Mouse (Mus musculus): ENCODE data around the gene Man2a2. TPM values are rescaled to one million over a fixed set of nuclear protein-coding genes. Genes with fewer than 3 reads are reported as not detected.

Gene Man2a2
- polyA plus RNA-seq, 1 experiment from 2014 or later, result 24.0 TPM

- no peaks in the 10 kb centered on the region for H3K4me1 ChIP-seq (replicated peaks; ENCODE audit: control insufficient read depth, insufficient read depth, low read length)
- no peaks in the 10 kb centered on the region for H3K27me3 ChIP-seq (replicated peaks; ENCODE audit: control insufficient read depth, insufficient read depth, low read length)
- no peak overlapping the region for H3K4me3 ChIP-seq (replicated peaks; ENCODE audit: low read length)
- no peak for ATAC-seq
- no peak overlapping the region for H3K9ac ChIP-seq (replicated peaks; ENCODE audit: low read depth, low read length)
- no peak overlapping the region for H3K4me2 ChIP-seq (ENCODE audit: low read length)
- H3K9me3 ChIP-seq (ENCODE audit: control insufficient read depth, low read length), result no peaks in the 10 kb centered on the region
- WGBS, result 71% methylated on average over 2 of the region's 2 CpGs
- no peak overlapping the region for H3K27ac ChIP-seq (ENCODE audit: low read length)
- peaks cover 22% of the 10 kb centered on the region for H3K36me3 ChIP-seq (ENCODE audit: control insufficient read depth, insufficient read depth)
Measured at GRCm38 (mm10) chr7:80350808-80351207, 20.4 kb downstream of the Man2a2 start.

- Histone ChIP-seq H3K4me1 (replicated peaks; ENCODE audit: control insufficient read depth, insufficient read depth, low read length) (peaks cover 7% of the 10 kb centered on the region), H3K9ac (replicated peaks; ENCODE audit: low read depth, low read length) (no peak overlapping the region), H3K36me3 (ENCODE audit: control insufficient read depth, insufficient read depth) (peaks cover 16% of the 10 kb centered on the region), H3K9me3 (ENCODE audit: control insufficient read depth, low read length) (no peaks in the 10 kb centered on the region), H3K27me3 (replicated peaks; ENCODE audit: control insufficient read depth, insufficient read depth, low read length) (no peaks in the 10 kb centered on the region), H3K4me2 (ENCODE audit: low read length) (no peak overlapping the region), H3K27ac (ENCODE audit: low read length) (no peak overlapping the region), H3K4me3 (replicated peaks; ENCODE audit: low read length) (no peak overlapping the region)
- ATAC-seq, result no peak
- WGBS, result 63% methylated on average over 13 of the region's 13 CpGs
Measured at GRCm38 (mm10) chr7:80347670-80348586, 23.2 kb downstream of the Man2a2 start.

- no peak for ATAC-seq
- H3K4me2 ChIP-seq (ENCODE audit: low read length), result no peak overlapping the region
- H3K4me1 ChIP-seq (replicated peaks; ENCODE audit: control insufficient read depth, insufficient read depth, low read length), result peaks cover 13% of the 10 kb centered on the region
- no peaks in the 10 kb centered on the region for H3K9me3 ChIP-seq (ENCODE audit: control insufficient read depth, low read length)
- no peak overlapping the region for H3K4me3 ChIP-seq (replicated peaks; ENCODE audit: low read length)
- no peak overlapping the region for H3K9ac ChIP-seq (replicated peaks; ENCODE audit: low read depth, low read length)
- WGBS, result 88% methylated on average over 5 of the region's 5 CpGs
- H3K27me3 ChIP-seq (replicated peaks; ENCODE audit: control insufficient read depth, insufficient read depth, low read length), result no peaks in the 10 kb centered on the region
- H3K36me3 ChIP-seq (ENCODE audit: control insufficient read depth, insufficient read depth), result peaks cover 10% of the 10 kb centered on the region
- no peak overlapping the region for H3K27ac ChIP-seq (ENCODE audit: low read length)
Measured at GRCm38 (mm10) chr7:80346830-80347229, 24.3 kb downstream of the Man2a2 start.

GRCm38 (mm10) chr7:80346173-80346572 is 25.0 kb downstream of the Man2a2 start:
- WGBS, result 94% methylated on average over 9 of the region's 9 CpGs
- ATAC-seq, result no peak
- no peak overlapping the region for H3K9ac ChIP-seq (replicated peaks; ENCODE audit: low read depth, low read length)

GRCm38 (mm10) chr7:80343270-80344018 is 27.7 kb downstream of the Man2a2 start:
- Histone ChIP-seq H3K27me3 (replicated peaks; ENCODE audit: control insufficient read depth, insufficient read depth, low read length) (no peaks in the 10 kb centered on the region), H3K36me3 (ENCODE audit: control insufficient read depth, insufficient read depth) (no peaks in the 10 kb centered on the region), H3K27ac (ENCODE audit: low read length) (peak overlapping the region; percentile 73), H3K9ac (replicated peaks; ENCODE audit: low read depth, low read length) (peak overlapping the region; percentile 72), H3K4me3 (replicated peaks; ENCODE audit: low read length) (peak overlapping the region; percentile 52), H3K4me2 (ENCODE audit: low read length) (peak overlapping the region; percentile 79), H3K4me1 (replicated peaks; ENCODE audit: control insufficient read depth, insufficient read depth, low read length) (peaks cover 33% of the 10 kb centered on the region), H3K9me3 (ENCODE audit: control insufficient read depth, low read length) (no peaks in the 10 kb centered on the region)
- peak; percentile 6; the same call in 1 of the 2 replicates for ATAC-seq
- whole genome bisulfite sequencing, result 25% methylated on average over 19 of the region's 19 CpGs

More at GRCm38 (mm10) chr7:80346173-80346572, 25.0 kb downstream of the Man2a2 start:
- Histone ChIP-seq H3K27ac (ENCODE audit: low read length) (no peak overlapping the region), H3K27me3 (replicated peaks; ENCODE audit: control insufficient read depth, insufficient read depth, low read length) (no peaks in the 10 kb centered on the region), H3K4me3 (replicated peaks; ENCODE audit: low read length) (no peak overlapping the region), H3K4me1 (replicated peaks; ENCODE audit: control insufficient read depth, insufficient read depth, low read length) (peaks cover 14% of the 10 kb centered on the region), H3K36me3 (ENCODE audit: control insufficient read depth, insufficient read depth) (peaks cover 7% of the 10 kb centered on the region), H3K4me2 (ENCODE audit: low read length) (no peak overlapping the region), H3K9me3 (ENCODE audit: control insufficient read depth, low read length) (no peaks in the 10 kb centered on the region)

- peak; percentile 41 for ATAC-seq
- H3K27me3 ChIP-seq (replicated peaks; ENCODE audit: control insufficient read depth, insufficient read depth, low read length), result no peaks in the 10 kb centered on the region
- WGBS, result under 1% methylated on average over 25 of the region's 25 CpGs
Measured at GRCm38 (mm10) chr7:80342858-80343257, 28.3 kb downstream of the Man2a2 start, which contains the start of gene Hddc3. Gene Hddc3, plus strand, starts transcription at chr7:80343104.

GRCm38 (mm10) chr7:80341793-80342192 is 29.4 kb downstream of the Man2a2 start:
- Histone ChIP-seq H3K27me3 (replicated peaks; ENCODE audit: control insufficient read depth, insufficient read depth, low read length) (no peaks in the 10 kb centered on the region), H3K9ac (replicated peaks; ENCODE audit: low read depth, low read length) (no peak overlapping the region), H3K9me3 (ENCODE audit: control insufficient read depth, low read length) (no peaks in the 10 kb centered on the region), H3K4me2 (ENCODE audit: low read length) (no peak overlapping the region), H3K4me1 (replicated peaks; ENCODE audit: control insufficient read depth, insufficient read depth, low read length) (peaks cover 44% of the 10 kb centered on the region), H3K27ac (ENCODE audit: low read length) (no peak overlapping the region), H3K36me3 (ENCODE audit: control insufficient read depth, insufficient read depth) (peaks cover 4% of the 10 kb centered on the region; the same call in 1 of the 2 replicates), H3K4me3 (replicated peaks; ENCODE audit: low read length) (no peak overlapping the region)
- WGBS, result 75% methylated on average over 7 of the region's 7 CpGs
- no peak for ATAC-seq

More at GRCm38 (mm10) chr7:80342858-80343257, 28.3 kb downstream of the Man2a2 start, which contains the start of gene Hddc3:
- Histone ChIP-seq H3K27ac (ENCODE audit: low read length) (peak within 1 kb of the TSS; percentile 73), H3K36me3 (ENCODE audit: control insufficient read depth, insufficient read depth) (no peaks in the 10 kb centered on the region), H3K4me3 (replicated peaks; ENCODE audit: low read length) (peak within 1 kb of the TSS; percentile 52), H3K9ac (replicated peaks; ENCODE audit: low read depth, low read length) (peak within 1 kb of the TSS; percentile 72), H3K9me3 (ENCODE audit: control insufficient read depth, low read length) (no peaks in the 10 kb centered on the region), H3K4me1 (replicated peaks; ENCODE audit: control insufficient read depth, insufficient read depth, low read length) (peaks cover 39% of the 10 kb centered on the region), H3K4me2 (ENCODE audit: low read length) (peak within 1 kb of the TSS; percentile 79)

GRCm38 (mm10) chr7:80340793-80341192 is 30.4 kb downstream of the Man2a2 start, which contains the start of gene Unc45a:
Gene Unc45a, minus strand, starts transcription at chr7:80341005.
- Histone ChIP-seq H3K36me3 (ENCODE audit: control insufficient read depth, insufficient read depth) (peaks cover 13% of the 10 kb centered on the region), H3K27ac (ENCODE audit: low read length) (peak within 1 kb of the TSS; percentile 90), H3K4me3 (replicated peaks; ENCODE audit: low read length) (peak within 1 kb of the TSS; percentile 75), H3K9me3 (ENCODE audit: control insufficient read depth, low read length) (no peaks in the 10 kb centered on the region), H3K9ac (replicated peaks; ENCODE audit: low read depth, low read length) (peak within 1 kb of the TSS; percentile 74), H3K4me2 (ENCODE audit: low read length) (peak within 1 kb of the TSS; percentile 78), H3K4me1 (replicated peaks; ENCODE audit: control insufficient read depth, insufficient read depth, low read length) (peaks cover 44% of the 10 kb centered on the region), H3K27me3 (replicated peaks; ENCODE audit: control insufficient read depth, insufficient read depth, low read length) (no peaks in the 10 kb centered on the region)
- WGBS, result 3% methylated on average over 11 of the region's 11 CpGs
- ATAC-seq, result peak; percentile 32
